Mouse (Mus musculus): ENCODE data around the gene Nckap5. TPM values are rescaled to one million over a fixed set of nuclear protein-coding genes. Genes with fewer than 3 reads are reported as not detected.
"Not testable (repeated sequence)": the region's sequence is repeated elsewhere in the genome, so short reads cannot be mapped to it uniquely, and the experiment has no call there.

The Nckap5 gene
- polyA plus RNA-seq, 1 experiment = 3.1 TPM

DNA sequence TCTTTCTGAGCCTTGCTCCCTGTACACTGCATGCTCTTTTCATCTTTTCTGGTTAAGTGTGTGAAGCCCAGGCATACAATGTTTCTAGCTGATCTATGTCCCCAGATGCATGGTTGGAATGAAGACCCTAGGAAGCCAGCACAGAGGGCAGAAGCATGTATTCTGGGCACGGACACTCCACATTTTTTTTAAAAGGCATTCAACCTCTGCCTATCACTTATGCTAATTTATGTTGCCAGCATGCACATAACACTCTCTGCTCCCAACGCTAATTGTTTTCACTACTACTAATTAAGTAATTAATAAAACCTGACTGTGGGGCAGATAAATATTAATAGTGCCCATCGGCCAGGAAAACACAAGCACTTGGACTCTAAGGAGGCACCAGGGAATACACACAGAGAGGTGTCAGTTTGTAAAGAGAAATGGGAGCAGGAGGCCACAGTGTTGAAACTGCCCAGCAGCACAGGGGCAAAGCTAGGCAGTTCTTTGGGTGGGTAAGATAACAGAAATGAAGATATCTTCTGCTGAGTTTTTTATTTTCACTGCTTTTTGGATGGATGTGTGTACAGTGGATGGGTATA lies 724.8 kb downstream of the Nckap5 start:
- no peak for DNase-seq (ENCODE audit: extremely low spot score in 1 of 2, low spot score in 1 of 2)

GRCm38 (mm10) chr1:126094346-126094745 lies 736.3 kb downstream of the Nckap5 start:
- no peak for DNase-seq (ENCODE audit: extremely low spot score in 1 of 2, low spot score in 1 of 2)

DNA sequence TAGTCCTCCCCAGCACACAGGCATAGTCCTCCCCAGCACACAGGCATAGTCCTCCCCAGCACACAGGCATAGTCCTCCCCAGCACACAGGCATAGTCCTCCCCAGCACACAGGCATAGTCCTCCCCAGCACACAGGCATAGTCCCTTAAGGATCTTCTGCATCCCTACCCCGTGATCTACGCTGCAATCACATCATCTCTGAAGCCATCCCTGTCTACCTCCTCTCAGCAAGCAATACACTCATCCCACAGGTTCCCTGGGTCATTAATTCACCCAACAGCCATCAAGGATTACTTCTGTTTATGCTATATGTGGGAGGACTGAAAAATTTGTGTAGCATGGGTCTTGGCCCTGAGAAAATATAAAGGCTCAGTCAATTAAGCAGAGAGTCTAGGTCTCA lies 738.6 kb downstream of the Nckap5 start:
- not testable (repeated sequence) for DNase-seq (ENCODE audit: extremely low spot score in 1 of 2, low spot score in 1 of 2)

DNA sequence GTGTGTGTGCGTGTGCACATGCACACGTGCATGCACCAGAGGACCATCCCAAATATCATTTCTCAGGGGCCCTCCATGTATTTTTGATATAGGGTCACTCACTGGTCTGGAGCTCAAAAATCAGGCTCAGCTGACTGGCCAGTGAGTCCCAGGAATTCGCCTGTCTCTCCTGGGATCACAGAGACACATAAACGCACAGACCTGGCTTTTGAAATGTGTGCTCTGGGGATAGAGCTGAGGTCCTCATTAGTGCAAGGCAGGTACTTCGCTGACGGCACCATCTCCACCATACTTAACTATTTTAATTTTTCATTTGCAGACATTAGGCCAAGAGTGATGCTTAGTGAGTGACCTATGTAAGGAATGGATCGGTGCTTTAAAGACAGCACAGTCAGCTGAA lies 743.4 kb downstream of the Nckap5 start:
- no peak for DNase-seq (ENCODE audit: extremely low spot score in 1 of 2, low spot score in 1 of 2)

DNA sequence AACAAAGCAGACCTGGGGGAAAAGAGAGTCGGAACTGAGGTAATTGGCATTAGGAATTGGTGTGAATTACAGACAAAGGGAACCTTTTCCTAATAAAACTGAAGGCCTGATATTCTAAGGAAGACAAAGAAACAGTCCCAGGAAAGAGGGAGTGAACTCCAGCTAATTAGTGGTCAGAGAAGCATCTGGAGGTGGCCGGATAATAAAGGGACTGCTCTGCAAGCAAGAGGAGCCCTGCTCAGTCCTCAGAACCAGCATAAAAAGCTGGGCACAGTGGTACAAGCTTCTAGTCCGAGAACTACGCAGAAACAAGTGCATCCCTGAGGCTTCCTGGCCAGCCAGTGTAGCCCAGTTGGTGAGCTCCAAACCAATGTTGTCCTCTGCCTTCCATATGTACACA lies 754.3 kb downstream of the Nckap5 start:
- no peak for DNase-seq (ENCODE audit: extremely low spot score in 1 of 2, low spot score in 1 of 2)

DNA sequence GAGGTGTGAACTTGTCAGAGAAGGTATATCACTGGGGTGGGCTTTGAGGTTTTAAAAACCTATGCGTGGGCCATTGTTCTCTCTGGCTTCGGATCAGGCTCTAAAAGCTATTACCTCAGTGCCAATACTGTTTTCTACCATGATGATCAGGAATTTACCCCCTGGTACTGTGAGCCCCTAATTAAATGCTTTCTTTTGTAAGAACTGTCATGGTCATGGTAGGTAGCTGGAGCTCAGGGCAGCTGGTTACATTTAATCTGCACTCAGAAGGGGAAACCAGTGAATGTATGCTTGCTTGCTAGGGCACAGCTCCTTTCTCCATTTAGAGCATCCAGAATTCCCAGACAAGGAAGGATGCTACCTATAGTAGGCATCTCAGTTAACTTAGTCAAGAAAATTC lies 759.7 kb downstream of the Nckap5 start:
- no peak for DNase-seq (ENCODE audit: extremely low spot score in 1 of 2, low spot score in 1 of 2)

DNA sequence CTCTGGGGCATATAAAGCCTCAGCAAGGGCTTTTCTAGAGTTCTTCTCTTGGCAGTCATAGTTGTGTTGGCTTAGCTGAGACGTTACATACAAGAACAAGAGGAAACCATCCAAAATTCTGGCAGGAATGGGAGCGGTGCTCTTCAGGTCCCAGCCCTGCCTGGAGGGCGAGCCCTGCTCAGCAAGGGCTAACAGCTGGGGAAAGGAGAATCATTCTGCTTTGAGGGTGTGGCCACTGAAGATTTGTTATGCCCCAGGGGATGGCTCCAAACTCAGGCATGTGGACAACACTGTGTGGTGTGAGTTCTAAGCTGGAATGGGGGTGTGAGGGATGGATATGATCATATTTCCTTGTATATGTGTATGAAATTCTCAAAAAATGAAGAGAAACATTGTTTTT lies 779.1 kb downstream of the Nckap5 start:
- DNase-seq (ENCODE audit: extremely low spot score in 1 of 2, low spot score in 1 of 2) = no peak

DNA sequence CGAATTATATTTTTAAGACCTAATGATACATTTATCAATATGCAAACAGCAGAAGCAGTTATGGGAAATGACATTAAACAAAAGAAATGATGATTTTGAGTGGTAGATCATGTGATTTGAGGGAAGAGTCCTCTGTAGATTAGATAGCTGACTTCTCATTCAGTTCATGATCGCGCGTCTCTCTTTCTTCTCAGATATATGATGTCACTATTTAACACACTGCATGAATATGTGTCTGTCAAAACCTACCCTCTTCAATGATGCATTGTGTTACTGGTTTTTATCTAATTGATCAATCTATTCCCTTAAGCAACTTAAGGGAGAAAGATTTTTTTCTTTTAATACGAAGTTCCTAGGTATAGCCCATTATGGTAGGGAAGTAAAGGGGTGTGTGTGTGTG lies 787.7 kb downstream of the Nckap5 start:
- DNase-seq (ENCODE audit: extremely low spot score in 1 of 2, low spot score in 1 of 2) = no peak

- no peak for DNase-seq (ENCODE audit: extremely low spot score in 1 of 2, low spot score in 1 of 2)
Observed at GRCm38 (mm10) chr1:126027536-126027935, 803.1 kb downstream of the Nckap5 start.

DNA sequence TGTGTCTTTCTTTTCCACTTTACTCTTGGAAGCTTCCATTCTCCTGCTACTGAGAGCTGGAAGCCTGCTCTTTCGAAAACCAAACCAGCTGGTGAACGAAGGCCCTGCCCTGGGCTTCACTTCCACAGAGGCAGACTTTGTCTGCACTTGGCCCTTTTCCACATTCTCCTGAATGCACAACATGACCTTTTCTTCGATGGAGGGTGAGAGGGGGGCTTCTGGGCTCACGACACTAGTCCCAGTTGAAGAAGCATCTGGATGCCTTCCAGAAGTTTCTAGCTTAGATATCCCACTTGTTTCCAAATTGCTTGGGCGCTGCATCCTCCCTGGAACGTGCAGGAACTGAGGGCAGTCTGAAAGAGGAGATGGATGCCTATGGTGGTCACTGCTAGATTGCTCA lies 806.1 kb downstream of the Nckap5 start:
- DNase-seq (ENCODE audit: extremely low spot score in 1 of 2, low spot score in 1 of 2) = peak; percentile 33 to 56

- no peak for DNase-seq (ENCODE audit: extremely low spot score in 1 of 2, low spot score in 1 of 2)
Observed at GRCm38 (mm10) chr1:126022959-126023358, 807.6 kb downstream of the Nckap5 start.

- DNase-seq (ENCODE audit: extremely low spot score in 1 of 2, low spot score in 1 of 2) = not testable (repeated sequence)
Observed at GRCm38 (mm10) chr1:126018654-126019053, 811.9 kb downstream of the Nckap5 start.

- DNase-seq (ENCODE audit: extremely low spot score in 1 of 2, low spot score in 1 of 2) = no peak
Observed at GRCm38 (mm10) chr1:126011661-126012091, 818.9 kb downstream of the Nckap5 start.

GRCm38 (mm10) chr1:126007571-126007970 lies 823.0 kb downstream of the Nckap5 start:
- no peak for DNase-seq (ENCODE audit: extremely low spot score in 1 of 2, low spot score in 1 of 2)

GRCm38 (mm10) chr1:126005672-126006071 lies 824.9 kb downstream of the Nckap5 start:
- DNase-seq (ENCODE audit: extremely low spot score in 1 of 2, low spot score in 1 of 2) = no peak

- peak in 1 of 2 experiments; percentile 9 for DNase-seq (ENCODE audit: extremely low spot score in 1 of 2, low spot score in 1 of 2)
Observed at GRCm38 (mm10) chr1:125996540-125996939, 834.1 kb downstream of the Nckap5 start.

DNA sequence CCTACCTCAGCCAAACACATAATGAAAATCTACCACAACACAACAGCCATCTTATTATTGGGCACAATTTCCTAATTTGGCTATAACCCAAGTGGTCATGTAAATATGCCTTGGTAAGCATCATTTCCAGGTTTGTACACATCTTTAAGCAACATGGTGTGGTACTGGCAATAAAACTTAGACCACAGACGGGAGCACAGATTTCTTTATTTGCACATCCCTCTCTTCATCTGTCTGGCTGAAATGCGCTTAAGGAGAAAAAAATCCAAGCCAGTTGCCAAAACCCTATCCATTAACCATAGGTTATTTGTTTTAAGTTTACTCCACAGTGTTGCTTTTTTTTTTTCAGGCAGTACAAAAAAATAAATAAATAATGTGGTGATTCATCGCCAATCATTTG lies 842.8 kb downstream of the Nckap5 start:
- peak in 1 of 2 experiments; percentile 15 for DNase-seq (ENCODE audit: extremely low spot score in 1 of 2, low spot score in 1 of 2)

DNA sequence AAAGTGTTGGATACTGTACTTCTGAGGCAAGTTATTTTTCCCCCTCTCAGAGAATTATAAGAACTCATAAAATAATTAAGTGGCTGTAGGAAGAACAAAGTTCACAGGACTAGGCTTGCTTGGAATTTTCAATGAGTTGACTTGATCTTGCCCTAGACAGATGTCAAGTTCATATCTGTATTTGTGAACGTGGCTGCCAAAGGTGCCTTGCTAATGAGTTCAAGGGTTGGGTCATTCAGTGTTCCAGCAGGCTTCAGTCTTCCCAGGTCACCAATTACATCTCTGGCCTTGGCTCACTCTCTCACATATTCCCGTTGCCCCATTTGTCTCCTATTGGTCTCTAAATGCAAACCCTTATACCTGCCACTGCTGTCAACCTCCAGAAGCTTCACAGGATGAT lies 846.0 kb downstream of the Nckap5 start:
- DNase-seq (ENCODE audit: extremely low spot score in 1 of 2, low spot score in 1 of 2) = no peak

GRCm38 (mm10) chr1:125974649-125975048 lies 856.0 kb downstream of the Nckap5 start:
- no peak for DNase-seq (ENCODE audit: extremely low spot score in 1 of 2, low spot score in 1 of 2)

DNA sequence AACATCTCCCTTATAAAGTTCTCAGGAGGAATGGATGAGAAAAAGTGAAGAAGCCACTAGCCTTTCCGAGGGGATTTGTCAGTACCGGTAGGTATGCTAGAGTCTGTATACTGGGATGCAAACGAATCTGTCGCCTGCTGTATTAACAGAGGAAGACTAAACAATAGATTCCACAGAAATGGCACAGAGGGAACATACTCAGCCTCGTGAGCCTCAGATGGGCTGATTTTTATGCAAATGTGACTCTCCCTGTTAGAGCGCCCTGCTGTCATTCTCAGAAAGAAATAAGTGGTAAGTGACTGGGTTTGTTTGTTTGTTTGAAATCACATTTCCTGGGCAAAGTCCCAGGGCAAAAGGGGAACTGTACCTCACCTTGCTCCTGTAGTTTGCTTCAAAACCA lies 858.7 kb downstream of the Nckap5 start:
- DNase-seq (ENCODE audit: extremely low spot score in 1 of 2, low spot score in 1 of 2) = no peak

DNA sequence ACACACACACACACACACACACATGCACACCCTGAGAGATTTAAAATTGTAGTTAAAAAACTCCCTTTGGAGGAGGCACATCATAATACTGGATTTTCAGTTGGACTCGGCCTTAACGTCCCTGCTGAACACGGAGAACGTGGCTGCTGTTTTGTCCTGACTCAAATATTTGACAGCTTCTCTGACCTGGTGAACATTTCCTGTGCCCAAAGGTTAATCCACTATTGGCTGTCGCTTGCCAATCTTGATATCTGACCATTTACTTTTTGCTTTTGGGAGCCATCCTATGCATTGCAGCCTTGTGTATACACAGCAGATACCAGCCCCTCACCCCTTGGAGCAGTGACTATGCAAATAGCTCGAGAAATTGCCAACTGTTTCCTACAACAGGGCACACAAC lies 862.9 kb downstream of the Nckap5 start:
- DNase-seq (ENCODE audit: extremely low spot score in 1 of 2, low spot score in 1 of 2) = no peak

GRCm38 (mm10) chr1:125951026-125951425 lies 879.6 kb downstream of the Nckap5 start:
- DNase-seq (ENCODE audit: extremely low spot score in 1 of 2, low spot score in 1 of 2) = no peak

GRCm38 (mm10) chr1:125949076-125949475 lies 881.5 kb downstream of the Nckap5 start:
- peak in 1 of 2 experiments; percentile 32 for DNase-seq (ENCODE audit: extremely low spot score in 1 of 2, low spot score in 1 of 2)
